Mouse (Mus musculus) liver, embryonic 14.5 days (tissue): ENCODE measurements around the gene Spesp1. TPM values are rescaled to one million over a fixed set of nuclear protein-coding genes. Genes with fewer than 3 reads are reported as not detected.

Source experiments
- ATAC-seq: fragments of 200-750 bp; cut with Nextera tagmentation; 2 replicates; pipeline ENCODE4 v1.8.0; 2017; ENCODE audit warnings: moderate number of reproducible peaks, mild to moderate bottlenecking, moderate library complexity; ENCODE audit not compliant: insufficient read depth
- DNase-seq, 3 experiments: peaks; one replicate each; pipeline ENCODE4 v3.0.0-alpha.2; 2012 to 2013; ENCODE audit warnings: low read depth in 3 of 3, low spot score in 3 of 3
- H3K27ac ChIP-seq: fragments of 300-500 bp; sonication (generic); 2 replicates; pipeline ENCODE4 v1.5.1; 2014; ENCODE audit warnings: moderate library complexity, mild to moderate bottlenecking, control low read depth, inconsistent platforms
- H3K27me3 ChIP-seq: fragments of 300-500 bp; sonication (generic); 2 replicates; pipeline ENCODE4 v1.6.1; 2014; ENCODE audit warnings: mild to moderate bottlenecking, low read length, moderate library complexity; ENCODE audit not compliant: control insufficient read depth, insufficient read depth
- H3K36me3 ChIP-seq: fragments of 300-500 bp; sonication (generic); replicated peaks from 2 replicates; pipeline ENCODE4 v1.6.1; 2014; ENCODE audit warnings: low read depth; ENCODE audit not compliant: control insufficient read depth, insufficient read depth
- H3K4me1 ChIP-seq, 2 experiments: fragments of 200-500 bp in 1 of 2; fragments of 300-500 bp in 1 of 2; sonication (generic) in 1 of 2; replicated peaks; 2 replicates each; pipeline ENCODE4 v1.6.1; 2012 to 2014; ENCODE audit warnings: antibody characterized with exemption in 1 of 2, inconsistent platforms in 1 of 2, low read length in 1 of 2; ENCODE audit not compliant: control insufficient read depth in 2 of 2, insufficient read depth in 2 of 2
- H3K4me2 ChIP-seq: fragments of 300-500 bp; sonication (generic); 2 replicates; pipeline ENCODE4 v1.6.1; 2014; ENCODE audit warnings: low read depth, mild to moderate bottlenecking, control low read depth, moderate library complexity
- H3K4me3 ChIP-seq, 2 experiments: fragments of 200-500 bp in 1 of 2; fragments of 300-500 bp in 1 of 2; sonication (generic) in 1 of 2; 2 replicates each; pipeline ENCODE4 v1.5.1; 2012 to 2014; ENCODE audit warnings: low read depth in 2 of 2, low read length in 2 of 2, mild to moderate bottlenecking in 2 of 2, control low read depth in 1 of 2, inconsistent platforms in 1 of 2, moderate library complexity in 1 of 2; ENCODE audit not compliant: insufficient read depth in 1 of 2
- H3K9ac ChIP-seq: fragments of 300-500 bp; sonication (generic); replicated peaks from 2 replicates; pipeline ENCODE4 v1.6.1; 2014; ENCODE audit warnings: mild to moderate bottlenecking, control low read depth, moderate library complexity
- H3K9me3 ChIP-seq: fragments of 300-500 bp; sonication (generic); 2 replicates; pipeline ENCODE4 v1.6.1; 2016; ENCODE audit warnings: low read length, mixed read lengths; ENCODE audit not compliant: control insufficient read depth
- CTCF ChIP-seq: IDR thresholded peaks from 2 replicates; pipeline ENCODE4 v1.5.1; 2016; ENCODE audit warnings: antibody characterized with exemption, low read depth, control low read depth
- EP300 ChIP-seq: IDR thresholded peaks from 2 replicates; pipeline ENCODE4 v1.6.1; 2016; ENCODE audit warnings: antibody characterized with exemption, low read depth
- WGBS: fragments of 180-500 bp; shearing (Covaris S2); extraction: QIAGEN DNeasy Blood & Tissue Kit; methylation state at CpG from one replicate; pipeline ENCODE4 v1.1.7; 2014; ENCODE audit not compliant: insufficient replicate concordance; 5-methylcytosine and 5-hydroxymethylcytosine counted together
- polyA plus RNA-seq, 2 experiments: library from polyadenylated mRNA; depleted of rRNA in 1 of 2; stranded (reverse) in 1 of 2; unstranded in 1 of 2; fragments of >200 nt; fragmentation: Nextera tagmentation in 1 of 2; extraction: Ambion mirVana in 1 of 2; gene quantifications; 2 replicates each; pipeline versions ENCODE4 v1.2.1 to v1.2.3; 2012 to 2014

The Spesp1 gene
- polyA plus RNA-seq, 2 experiments = not detected

GRCm38 (mm10) chr9:62296891-62297290 lies 14.9 kb upstream of the Spesp1 start:
- H3K4me1 ChIP-seq = no peaks in the 10 kb centered on the region
- H3K27me3 ChIP-seq = no peaks in the 10 kb centered on the region
- H3K4me3 ChIP-seq = no peak overlapping the region
- DNase-seq (no peak), ATAC-seq (no peak)
- no peak overlapping the region for H3K4me2 ChIP-seq
- H3K9me3 ChIP-seq = no peaks in the 10 kb centered on the region
- WGBS = 81% methylated on average over 1 of the region's 1 CpGs
- H3K9ac ChIP-seq = no peak overlapping the region
- TF ChIP-seq CTCF (no peak), EP300 (no peak)
- H3K27ac ChIP-seq = no peak overlapping the region
- no peaks in the 10 kb centered on the region for H3K36me3 ChIP-seq

- Histone ChIP-seq H3K27me3 (no peaks in the 10 kb centered on the region), H3K9me3 (no peaks in the 10 kb centered on the region), H3K36me3 (no peaks in the 10 kb centered on the region), H3K4me2 (no peak overlapping the region), H3K4me3 (no peak overlapping the region), H3K27ac (no peak overlapping the region), H3K4me1 (no peaks in the 10 kb centered on the region), H3K9ac (no peak overlapping the region)
- peak; percentile 51 to 55 (median 55) for DNase-seq
- peak; percentile 88 for TF ChIP-seq CTCF
- TF ChIP-seq EP300 = no peak
- WGBS = 18% methylated on average over 7 of the region's 7 CpGs
- no peak for ATAC-seq
These were observed 13.1 kb upstream of the Spesp1 start for GRCm38 (mm10) chr9:62295006-62295698.

- no peaks in the 10 kb centered on the region for H3K36me3 ChIP-seq
- H3K9ac ChIP-seq = no peak overlapping the region
- DNase-seq = no peak
- H3K4me1 ChIP-seq = no peaks in the 10 kb centered on the region
- no peak for TF ChIP-seq EP300
- no peak for TF ChIP-seq CTCF
- ATAC-seq = no peak
- no peak overlapping the region for H3K27ac ChIP-seq
- H3K9me3 ChIP-seq = no peaks in the 10 kb centered on the region
- WGBS = 51% methylated on average over 4 of the region's 4 CpGs
- H3K4me2 ChIP-seq = no peak overlapping the region
- H3K4me3 ChIP-seq = no peak overlapping the region
- no peaks in the 10 kb centered on the region for H3K27me3 ChIP-seq
These were observed 5.6 kb upstream of the Spesp1 start for GRCm38 (mm10) chr9:62287633-62288025.

GRCm38 (mm10) chr9:62286967-62287632 lies 5.1 kb upstream of the Spesp1 start:
- Histone ChIP-seq H3K9ac (no peak overlapping the region), H3K4me1 (no peaks in the 10 kb centered on the region), H3K9me3 (no peaks in the 10 kb centered on the region), H3K4me3 (no peak overlapping the region), H3K4me2 (no peak overlapping the region), H3K27ac (no peak overlapping the region), H3K36me3 (no peaks in the 10 kb centered on the region), H3K27me3 (no peaks in the 10 kb centered on the region)
- DNase-seq = peak in 2 of 3 experiments; percentile 10 to 31
- peak; percentile 67 for TF ChIP-seq CTCF
- no peak for TF ChIP-seq EP300
- no peak for ATAC-seq
- WGBS = 47% methylated on average over 4 of the region's 4 CpGs

- 67% methylated on average over 7 of the region's 7 CpGs for WGBS
- H3K9ac ChIP-seq = no peak overlapping the region
- no peaks in the 10 kb centered on the region for H3K4me1 ChIP-seq
- no peaks in the 10 kb centered on the region for H3K27me3 ChIP-seq
- no peaks in the 10 kb centered on the region for H3K9me3 ChIP-seq
- H3K27ac ChIP-seq = no peak overlapping the region
- TF ChIP-seq EP300 (no peak), CTCF (no peak)
- ATAC-seq = no peak
- no peak for DNase-seq
- H3K4me2 ChIP-seq = no peak overlapping the region
- H3K36me3 ChIP-seq = no peaks in the 10 kb centered on the region
- no peak overlapping the region for H3K4me3 ChIP-seq
These were observed 2.3 kb upstream of the Spesp1 start for GRCm38 (mm10) chr9:62284266-62284665.
